Comparison of ENCODE assay signal across 7 mouse cellular contexts in genomic region chr8:117327385-117327837, GRCm38 (mm10).
DNase-seq lines count a peak whose midpoint lies in the region; ATAC-seq and TF ChIP-seq lines count a peak whose summit lies in the region.

No protein-coding gene starts in this region.

- WGBS in embryonic facial prominence, embryonic 11.5 days, result 33% methylated on average over 7 of the region's 7 CpGs
- 31% methylated on average over 7 of the region's 7 CpGs for WGBS in intestine, embryonic 16.5 days
- WGBS in midbrain, embryonic 12.5 days, result 39% methylated on average over 7 of the region's 7 CpGs
- WGBS in thymus, adult 2 months, result 91% methylated on average over 7 of the region's 7 CpGs

- H3K27me3 ChIP-seq in embryonic facial prominence, embryonic 11.5 days (ENCODE audit: control insufficient read depth, insufficient read depth, low read length), result no peaks in the 10 kb centered on the region
- H3K27me3 ChIP-seq in intestine, embryonic 16.5 days (replicated peaks; ENCODE audit: control insufficient read depth, insufficient read depth, low read length), result no peaks in the 10 kb centered on the region
- no peaks in the 10 kb centered on the region for H3K27me3 ChIP-seq in midbrain, embryonic 12.5 days
- no peaks in the 10 kb centered on the region for H3K27me3 ChIP-seq in thymus, adult 2 months (ENCODE audit: control insufficient read depth, insufficient read depth, low read length)

- H3K4me2 ChIP-seq in embryonic facial prominence, embryonic 11.5 days (ENCODE audit: low read depth, low read length), result no peak overlapping the region
- peak overlapping the region; percentile 39 for H3K4me2 ChIP-seq in intestine, embryonic 16.5 days (ENCODE audit: low read depth, low read length)
- no peak overlapping the region for H3K4me2 ChIP-seq in midbrain, embryonic 12.5 days (replicated peaks)

- H3K27ac ChIP-seq in embryonic facial prominence, embryonic 11.5 days (replicated peaks; ENCODE audit: low read depth, low read length), result 0 out of 2 replicates have a peak overlapping the region, but pooled peaks have one; percentile 22
- H3K27ac ChIP-seq in intestine, embryonic 16.5 days (ENCODE audit: low read length), result peak overlapping the region; percentile 97
- 0 out of 2 replicates have a peak overlapping the region, but pooled peaks have one; percentile 43 for H3K27ac ChIP-seq in midbrain, embryonic 12.5 days (replicated peaks)
- H3K27ac ChIP-seq in thymus, adult 2 months (ENCODE audit: control insufficient read depth, insufficient read depth, low read length), result no peak overlapping the region; the same call in 1 of the 2 replicates

- no peak overlapping the region for H3K4me3 ChIP-seq in embryonic facial prominence, embryonic 11.5 days (ENCODE audit: low read depth, low read length)
- no peak overlapping the region for H3K4me3 ChIP-seq in intestine, embryonic 16.5 days (ENCODE audit: low read length)
- no peak overlapping the region for H3K4me3 ChIP-seq in midbrain, embryonic 12.5 days
- H3K4me3 ChIP-seq in thymus, adult 2 months (ENCODE audit: control insufficient read depth, insufficient read depth, low read length), result no peak overlapping the region

- peak overlapping the region; percentile 22 for H3K9ac ChIP-seq in embryonic facial prominence, embryonic 11.5 days (replicated peaks; ENCODE audit: low read length)
- peak overlapping the region; percentile 46 for H3K9ac ChIP-seq in intestine, embryonic 16.5 days (ENCODE audit: low read depth, low read length)
- no peak overlapping the region for H3K9ac ChIP-seq in midbrain, embryonic 12.5 days (replicated peaks)

- TF ChIP-seq POLR2A in thymus, adult 2 months (IDR thresholded peaks at IDR 0.05; ENCODE audit: control insufficient read depth, extremely low read depth, insufficient read depth, low read length, poor library complexity), result no peak

- peaks cover 2% of the 10 kb centered on the region for H3K4me1 ChIP-seq in embryonic facial prominence, embryonic 11.5 days (ENCODE audit: control insufficient read depth, insufficient read depth, low read length)
- H3K4me1 ChIP-seq in intestine, embryonic 16.5 days (ENCODE audit: control insufficient read depth, insufficient read depth, low read length), result peaks cover 58% of the 10 kb centered on the region
- peaks cover 43% of the 10 kb centered on the region for H3K4me1 ChIP-seq in midbrain, embryonic 12.5 days
- peaks cover 7% of the 10 kb centered on the region for H3K4me1 ChIP-seq in thymus, adult 2 months (replicated peaks; ENCODE audit: control insufficient read depth, insufficient read depth, low read length)

- ATAC-seq in embryonic facial prominence, embryonic 11.5 days (replicated peaks; ENCODE audit: insufficient number of reproducible peaks, low FRiP score, low TSS enrichment, low read depth), result 0 out of 2 replicates have a peak, but pooled peaks have one; percentile 10
- peak; percentile 87 for ATAC-seq in intestine, embryonic 16.5 days
- ATAC-seq in midbrain, embryonic 12.5 days (ENCODE audit: low FRiP score, low read depth), result no peak

- no peak for TF ChIP-seq CTCF in thymus, adult 2 months (IDR thresholded peaks at IDR 0.05; ENCODE audit: borderline replicate concordance, control insufficient read depth, extremely low read depth, insufficient read depth, low read length, poor library complexity)

- H3K9me3 ChIP-seq in embryonic facial prominence, embryonic 11.5 days (replicated peaks; ENCODE audit: control insufficient read depth, low read length), result no peaks in the 10 kb centered on the region
- H3K9me3 ChIP-seq in intestine, embryonic 16.5 days (ENCODE audit: control insufficient read depth, low read length), result no peaks in the 10 kb centered on the region
- no peaks in the 10 kb centered on the region for H3K9me3 ChIP-seq in midbrain, embryonic 12.5 days

- H3K36me3 ChIP-seq in embryonic facial prominence, embryonic 11.5 days (replicated peaks; ENCODE audit: control insufficient read depth, insufficient read depth, low read depth, low read length), result no peaks in the 10 kb centered on the region
- no peaks in the 10 kb centered on the region for H3K36me3 ChIP-seq in intestine, embryonic 16.5 days (ENCODE audit: control insufficient read depth, insufficient read depth, low read length)
- H3K36me3 ChIP-seq in midbrain, embryonic 12.5 days, result no peaks in the 10 kb centered on the region; the same call in 1 of the 2 replicates
- H3K36me3 ChIP-seq in thymus, adult 2 months (ENCODE audit: control insufficient read depth, insufficient read depth, low read length), result no peaks in the 10 kb centered on the region

- peak; percentile 32 for DNase-seq in ZHBTc4 (ENCODE audit: low read depth, low spot score)
- no peak for DNase-seq in embryonic facial prominence, embryonic 11.5 days (ENCODE audit: low spot score)
- no peak for DNase-seq in thymus, postnatal 4 days
- DNase-seq in thymus, postnatal 36 days, result no peak
- DNase-seq in thymus, adult 2 months, result no peak
